ENCODE assay signal across 8 mouse cellular contexts in the genomic region with DNA sequence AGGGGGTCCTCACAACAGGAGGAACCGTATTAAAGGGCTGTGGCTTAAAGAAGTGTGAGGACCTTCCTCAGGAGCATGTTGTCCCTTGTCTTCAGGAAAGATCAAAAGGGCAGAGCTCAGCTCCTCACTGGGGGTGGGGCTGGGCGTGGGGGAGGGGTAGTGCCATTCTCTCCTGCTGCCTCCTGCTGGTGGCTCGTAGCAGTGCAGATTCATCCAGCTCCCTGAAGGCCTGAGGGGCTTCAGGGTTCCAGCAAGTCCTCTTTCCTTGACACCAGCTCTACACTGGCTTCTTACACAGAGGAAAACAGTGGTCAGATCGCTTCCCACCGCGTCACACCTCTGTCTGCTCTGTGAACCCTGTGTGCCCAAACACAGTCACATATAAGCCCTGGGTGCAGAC. TPM values are rescaled to one million over a fixed set of nuclear protein-coding genes. Genes with fewer than 3 reads are reported as not detected.
A peak's percentile ranks its signal among the peaks of the same experiment; 100 is the strongest.
DNase-seq lines count a peak whose midpoint lies in the region; ATAC-seq and TF ChIP-seq lines count a peak whose summit lies in the region.

No protein-coding gene starts in this region.

- 0 out of 2 replicates have a peak, but pooled peaks have one; percentile 31 for TF ChIP-seq CTCF in G1E (IDR thresholded peaks at IDR 0.05; ENCODE audit: low read depth, low read length)

- H3K4me1 ChIP-seq in hindbrain, embryonic 11.5 days (replicated peaks; ENCODE audit: control insufficient read depth, insufficient read depth, low read length), result no peaks in the 10 kb centered on the region
- no peaks in the 10 kb centered on the region for H3K4me1 ChIP-seq in hindbrain, embryonic 14.5 days (replicated peaks; ENCODE audit: control insufficient read depth, insufficient read depth, low read length)
- H3K4me1 ChIP-seq in G1E (ENCODE audit: insufficient read depth, low read depth, low read length), result peaks cover 11% of the 10 kb centered on the region; the same call in 1 of the 2 replicates
- H3K4me1 ChIP-seq in limb, embryonic 11.5 days (ENCODE audit: control insufficient read depth, insufficient read depth, low read length), result no peaks in the 10 kb centered on the region

- no peak overlapping the region for H3K27ac ChIP-seq in hindbrain, embryonic 11.5 days (ENCODE audit: low read depth, low read length)
- H3K27ac ChIP-seq in hindbrain, embryonic 14.5 days, result no peak overlapping the region
- no peak overlapping the region for H3K27ac ChIP-seq in limb, embryonic 11.5 days (replicated peaks; ENCODE audit: low read depth, low read length)

- no peaks in the 10 kb centered on the region for H3K9me3 ChIP-seq in hindbrain, embryonic 11.5 days (ENCODE audit: control insufficient read depth, low read length)
- no peaks in the 10 kb centered on the region for H3K9me3 ChIP-seq in hindbrain, embryonic 14.5 days (ENCODE audit: control insufficient read depth, low read length)
- no peaks in the 10 kb centered on the region for H3K9me3 ChIP-seq in G1E (replicated peaks)
- H3K9me3 ChIP-seq in limb, embryonic 11.5 days (ENCODE audit: control insufficient read depth, low read length), result no peaks in the 10 kb centered on the region

- H3K36me3 ChIP-seq in hindbrain, embryonic 11.5 days (ENCODE audit: control insufficient read depth, insufficient read depth, low read length), result no peaks in the 10 kb centered on the region
- no peaks in the 10 kb centered on the region for H3K36me3 ChIP-seq in hindbrain, embryonic 14.5 days (replicated peaks; ENCODE audit: control insufficient read depth, insufficient read depth)
- H3K36me3 ChIP-seq in G1E (replicated peaks), result peaks cover 31% of the 10 kb centered on the region
- H3K36me3 ChIP-seq in limb, embryonic 11.5 days (ENCODE audit: control insufficient read depth, insufficient read depth, low read length), result no peaks in the 10 kb centered on the region

- peak; percentile 64 for DNase-seq in hindbrain, embryonic 11.5 days (ENCODE audit: low spot score)
- DNase-seq in hindbrain, embryonic 14.5 days (ENCODE audit: low spot score), result no peak
- DNase-seq in A20 (ENCODE audit: low read depth, low spot score) (peak; percentile 35), G1E (ENCODE audit: low spot score) (no peak)
- peak; percentile 58 for DNase-seq in limb, embryonic 11.5 days (ENCODE audit: low spot score)
- DNase-seq in yolk sac, embryonic 10.5 days (ENCODE audit: low spot score), result peak; percentile 62
- DNase-seq in layer of hippocampus, postnatal 36 days, result no peak
- no peak for DNase-seq in ovary, postnatal 10 days (ENCODE audit: low spot score)

- 34% methylated on average over 6 of the region's 6 CpGs for WGBS in hindbrain, embryonic 11.5 days
- WGBS in hindbrain, embryonic 14.5 days, result 36% methylated on average over 6 of the region's 6 CpGs
- WGBS in limb, embryonic 11.5 days, result 31% methylated on average over 6 of the region's 6 CpGs

- no peak overlapping the region for H3K4me2 ChIP-seq in hindbrain, embryonic 11.5 days (replicated peaks; ENCODE audit: low read depth, low read length)
- H3K4me2 ChIP-seq in hindbrain, embryonic 14.5 days (replicated peaks), result no peak overlapping the region
- no peak overlapping the region for H3K4me2 ChIP-seq in limb, embryonic 11.5 days (ENCODE audit: low read depth, severe bottlenecking)

- no peak overlapping the region for H3K4me3 ChIP-seq in hindbrain, embryonic 11.5 days (ENCODE audit: low read depth, low read length)
- H3K4me3 ChIP-seq in hindbrain, embryonic 14.5 days (replicated peaks; ENCODE audit: low read length), result no peak overlapping the region
- no peak overlapping the region for H3K4me3 ChIP-seq in G1E (ENCODE audit: low read depth, low read length)
- H3K4me3 ChIP-seq in limb, embryonic 11.5 days (ENCODE audit: low read depth, low read length), result no peak overlapping the region

- H3K27me3 ChIP-seq in hindbrain, embryonic 11.5 days (ENCODE audit: control insufficient read depth, insufficient read depth, low read length), result no peaks in the 10 kb centered on the region
- H3K27me3 ChIP-seq in hindbrain, embryonic 14.5 days (ENCODE audit: control insufficient read depth, insufficient read depth, low read length), result no peaks in the 10 kb centered on the region
- H3K27me3 ChIP-seq in G1E (ENCODE audit: insufficient read depth, low read length), result no peaks in the 10 kb centered on the region
- no peaks in the 10 kb centered on the region for H3K27me3 ChIP-seq in limb, embryonic 11.5 days (ENCODE audit: control insufficient read depth, insufficient read depth, low read length)

- no peak for ATAC-seq in hindbrain, embryonic 11.5 days (ENCODE audit: low FRiP score)
- no peak for ATAC-seq in hindbrain, embryonic 14.5 days (ENCODE audit: low FRiP score)
- ATAC-seq in G1E (ENCODE audit: extremely low read depth, insufficient number of reproducible peaks, low FRiP score, poor library complexity, severe bottlenecking), result no peak
- no peak for ATAC-seq in limb, embryonic 11.5 days (ENCODE audit: insufficient number of reproducible peaks, low FRiP score, low TSS enrichment, low read depth)

- no peak overlapping the region for H3K9ac ChIP-seq in hindbrain, embryonic 11.5 days (ENCODE audit: low read depth, low read length)
- H3K9ac ChIP-seq in hindbrain, embryonic 14.5 days, result no peak overlapping the region
- no peak overlapping the region for H3K9ac ChIP-seq in limb, embryonic 11.5 days (ENCODE audit: low read length)

RNA-seq across cellular contexts. Expression of a gene that starts 8.9 kb away (rescaled TPM):
- 2.8 and 2.9 TPM in 2 replicates for polyA plus RNA-seq in hindbrain, embryonic 11.5 days (2014; fragmentation: Nextera tagmentation; extraction: Ambion mirVana)
- polyA plus RNA-seq in hindbrain, embryonic 14.5 days (2014; fragmentation: Nextera tagmentation; extraction: Ambion mirVana), result 2.7 and 3.1 TPM in 2 replicates
- total RNA-seq in G1E (2014; fragmentation: Nextera tagmentation) (1.6 and 1.7 TPM in 2 replicates), G1E (2017) (3.2 and 5.2 TPM in 2 replicates)
- 1.5 and 2.3 TPM in 2 replicates for polyA plus RNA-seq in G1E (2012)
- polyA plus RNA-seq in limb, embryonic 11.5 days (2014; fragmentation: Nextera tagmentation; extraction: Ambion mirVana), result 3.7 and 4.1 TPM in 2 replicates
- 1 to 10 TPM; 4.4 to 7.7 TPM for total RNA-seq in layer of hippocampus, postnatal 36 days (2021)

RNA-seq across cellular contexts. Expression of a gene that starts 18.6 kb away (rescaled TPM):
- polyA plus RNA-seq in hindbrain, embryonic 11.5 days (2014; fragmentation: Nextera tagmentation; extraction: Ambion mirVana), result 26.8 and 33.9 TPM in 2 replicates
- 4.8 and 5.7 TPM in 2 replicates for polyA plus RNA-seq in hindbrain, embryonic 14.5 days (2014; fragmentation: Nextera tagmentation; extraction: Ambion mirVana)
- total RNA-seq in G1E (2014; fragmentation: Nextera tagmentation) (50.6 and 54.3 TPM in 2 replicates), G1E (2017) (26.3 TPM in 2 replicates)
- polyA plus RNA-seq in G1E (2012), result 92.1 and 99.4 TPM in 2 replicates
- polyA plus RNA-seq in limb, embryonic 11.5 days (2014; fragmentation: Nextera tagmentation; extraction: Ambion mirVana), result 42.7 and 45.7 TPM in 2 replicates
- total RNA-seq in layer of hippocampus, postnatal 36 days (2021), result under 1 TPM; 0.61 to 0.67 TPM

RNA-seq across cellular contexts. Expression of a gene that starts 19.4 kb away (rescaled TPM):
- polyA plus RNA-seq in hindbrain, embryonic 11.5 days (2014; fragmentation: Nextera tagmentation; extraction: Ambion mirVana), result 0.02 and 0.10 TPM in 2 replicates
- polyA plus RNA-seq in hindbrain, embryonic 14.5 days (2014; fragmentation: Nextera tagmentation; extraction: Ambion mirVana), result 0.10 and 0.11 TPM in 2 replicates
- total RNA-seq in G1E (2014; fragmentation: Nextera tagmentation) (not detected in 2 replicates), G1E (2017) (0.06 and 0.11 TPM in 2 replicates)
- not detected in 2 replicates for polyA plus RNA-seq in G1E (2012)
- polyA plus RNA-seq in limb, embryonic 11.5 days (2014; fragmentation: Nextera tagmentation; extraction: Ambion mirVana), result 0.14 and 0.21 TPM in 2 replicates
- under 1 TPM; 0.53 to 0.62 TPM for total RNA-seq in layer of hippocampus, postnatal 36 days (2021)

RNA-seq across cellular contexts. Expression of a gene that starts 29.5 kb away (rescaled TPM):
- polyA plus RNA-seq in hindbrain, embryonic 11.5 days (2014; fragmentation: Nextera tagmentation; extraction: Ambion mirVana), result 20.2 and 22.0 TPM in 2 replicates
- polyA plus RNA-seq in hindbrain, embryonic 14.5 days (2014; fragmentation: Nextera tagmentation; extraction: Ambion mirVana), result 16.5 and 21.0 TPM in 2 replicates
- total RNA-seq in G1E (2014; fragmentation: Nextera tagmentation) (9.7 and 14.7 TPM in 2 replicates), G1E (2017) (10.9 and 11.6 TPM in 2 replicates)
- 7.2 and 14.7 TPM in 2 replicates for polyA plus RNA-seq in G1E (2012)
- 26.3 and 28.7 TPM in 2 replicates for polyA plus RNA-seq in limb, embryonic 11.5 days (2014; fragmentation: Nextera tagmentation; extraction: Ambion mirVana)
- total RNA-seq in layer of hippocampus, postnatal 36 days (2021), result 10 to 100 TPM; 17.5 to 20.6 TPM

RNA-seq across cellular contexts. Expression of a gene that starts 38.1 kb away (rescaled TPM):
- polyA plus RNA-seq in hindbrain, embryonic 11.5 days (2014; fragmentation: Nextera tagmentation; extraction: Ambion mirVana), result 30.4 and 34.6 TPM in 2 replicates
- 30.7 and 30.9 TPM in 2 replicates for polyA plus RNA-seq in hindbrain, embryonic 14.5 days (2014; fragmentation: Nextera tagmentation; extraction: Ambion mirVana)
- total RNA-seq in G1E (2014; fragmentation: Nextera tagmentation), result 10.6 and 21.2 TPM in 2 replicates
- total RNA-seq in G1E (2017), result 28.6 and 30.5 TPM in 2 replicates
- 41.1 TPM in 2 replicates for polyA plus RNA-seq in G1E (2012)
- 36.8 and 38.5 TPM in 2 replicates for polyA plus RNA-seq in limb, embryonic 11.5 days (2014; fragmentation: Nextera tagmentation; extraction: Ambion mirVana)
- 10 to 100 TPM; 33.9 to 36.8 TPM for total RNA-seq in layer of hippocampus, postnatal 36 days (2021)

Comparison
In these comparisons a context has a peak if more than half of its experiments do, and no peak if none do; other contexts are left out.
1. DNase-seq: peak in hindbrain, embryonic 11.5 days (single experiment), A20 (single experiment), limb, embryonic 11.5 days (single experiment) and yolk sac, embryonic 10.5 days (single experiment); none in hindbrain, embryonic 14.5 days (single experiment), G1E (single experiment), layer of hippocampus, postnatal 36 days (0 of 2) and ovary, postnatal 10 days (single experiment).